ENCODE assay signal across 13 mouse cellular contexts in genomic region chr7:81476833-81477232, GRCm38 (mm10). TPM values are rescaled to one million over a fixed set of nuclear protein-coding genes. Genes with fewer than 3 reads are reported as not detected.
A peak's percentile ranks its signal among the peaks of the same experiment; 100 is the strongest.
DNase-seq lines count a peak whose midpoint lies in the region; ATAC-seq and TF ChIP-seq lines count a peak whose summit lies in the region.
"Had no signal": no experiment of that assay in that cellular context is flagged by ENCODE, and none has a peak within 500 bp of the region (broad histone marks: within the 10 kb centered on the region; RNA-seq: fewer than 3 reads in every experiment).

No protein-coding gene starts in this region.

- 7% methylated on average over 24 of the region's 24 CpGs for WGBS in heart, embryonic 11.5 days (ENCODE audit: insufficient replicate concordance)
- 8% methylated on average over 24 of the region's 24 CpGs for whole genome bisulfite sequencing in forebrain, postnatal 0 days
- 6% methylated on average over 24 of the region's 24 CpGs for WGBS in midbrain, embryonic 12.5 days

- TF ChIP-seq CTCF in forebrain, postnatal 0 days (IDR thresholded peaks at IDR 0.05; ENCODE audit: low read depth): no peak; the same call in 1 of the 2 replicates

- DNase-seq in heart, postnatal 4 days: no peak
- peak; percentile 51 for DNase-seq in ES-CJ7 (ENCODE audit: low read depth, low spot score)
- DNase-seq in forebrain, postnatal 0 days: no peak
- DNase-seq in right cerebral cortex, postnatal 10 days (ENCODE audit: low spot score in 2 of 2): no peak
- DNase-seq in urinary bladder, adult 2 months (ENCODE audit: low spot score): no peak
- DNase-seq: cerebellum, adult 11-12 months; gastrocnemius, adult 2 months; thymus, postnatal 14 days had no signal

- no peak overlapping the region for H3K27ac ChIP-seq in heart, embryonic 11.5 days (ENCODE audit: low read depth, low read length)
- no peak overlapping the region for H3K27ac ChIP-seq in forebrain, postnatal 0 days (ENCODE audit: low read depth, low read length)
- no peak overlapping the region for H3K27ac ChIP-seq in midbrain, embryonic 12.5 days (replicated peaks)
- H3K27ac ChIP-seq: gastrocnemius, adult 2 months; left cerebral cortex, adult 2 months had no signal

- peak overlapping the region; percentile 49 for H3K4me2 ChIP-seq in heart, embryonic 11.5 days
- no peak overlapping the region for H3K4me2 ChIP-seq in forebrain, postnatal 0 days (ENCODE audit: low read depth)
- H3K4me2 ChIP-seq in midbrain, embryonic 12.5 days (replicated peaks): peak overlapping the region; percentile 36

- no peaks in the 10 kb centered on the region for H3K4me1 ChIP-seq in heart, embryonic 11.5 days (ENCODE audit: control insufficient read depth, insufficient read depth, low read length)
- no peaks in the 10 kb centered on the region for H3K4me1 ChIP-seq in forebrain, postnatal 0 days (ENCODE audit: insufficient read depth)
- H3K4me1 ChIP-seq in midbrain, embryonic 12.5 days: peaks cover 12% of the 10 kb centered on the region
- H3K4me1 ChIP-seq: megakaryocyte, embryonic 14.5 days had no signal

- no peak overlapping the region for H3K9ac ChIP-seq in heart, embryonic 11.5 days (ENCODE audit: low read depth, low read length)
- no peak overlapping the region for H3K9ac ChIP-seq in forebrain, postnatal 0 days
- H3K9ac ChIP-seq in midbrain, embryonic 12.5 days (replicated peaks): no peak overlapping the region

- H3K36me3 ChIP-seq in heart, embryonic 11.5 days (ENCODE audit: control insufficient read depth, insufficient read depth, low read length): no peaks in the 10 kb centered on the region
- peaks cover 38% of the 10 kb centered on the region for H3K36me3 ChIP-seq in forebrain, postnatal 0 days (ENCODE audit: insufficient read depth)
- 0 out of 2 replicates have a peak, but pooled peaks cover 8% of the 10 kb centered on the region for H3K36me3 ChIP-seq in midbrain, embryonic 12.5 days

- peaks cover 20% of the 10 kb centered on the region for H3K27me3 ChIP-seq in heart, embryonic 11.5 days (ENCODE audit: control insufficient read depth, insufficient read depth, low read length)
- H3K27me3 ChIP-seq in forebrain, postnatal 0 days (ENCODE audit: insufficient read depth, low read length): no peaks in the 10 kb centered on the region
- H3K27me3 ChIP-seq in midbrain, embryonic 12.5 days: peaks cover 42% of the 10 kb centered on the region

- no peaks in the 10 kb centered on the region for H3K9me3 ChIP-seq in heart, embryonic 11.5 days (replicated peaks; ENCODE audit: control insufficient read depth, low read length)
- H3K9me3 ChIP-seq in forebrain, postnatal 0 days (ENCODE audit: low read length): no peaks in the 10 kb centered on the region
- no peaks in the 10 kb centered on the region for H3K9me3 ChIP-seq in midbrain, embryonic 12.5 days
- H3K9me3 ChIP-seq: megakaryocyte, embryonic 14.5 days had no signal

- H3K4me3 ChIP-seq in heart, embryonic 11.5 days (ENCODE audit: low read depth, low read length): 0 out of 2 replicates have a peak overlapping the region, but pooled peaks have one; percentile 14
- no peak overlapping the region for H3K4me3 ChIP-seq in forebrain, postnatal 0 days (ENCODE audit: low read depth, low read length)
- H3K4me3 ChIP-seq in midbrain, embryonic 12.5 days: no peak overlapping the region
- H3K4me3 ChIP-seq: gastrocnemius, adult 2 months; left cerebral cortex, adult 2 months; megakaryocyte, embryonic 14.5 days had no signal

- no peak for ATAC-seq in heart, embryonic 11.5 days (replicated peaks; ENCODE audit: insufficient number of reproducible peaks, low FRiP score, low TSS enrichment)
- ATAC-seq in forebrain, postnatal 0 days: peak; percentile 44; the same call in 1 of the 2 replicates
- peak; percentile 47; the same call in 1 of the 2 replicates for ATAC-seq in midbrain, embryonic 12.5 days (ENCODE audit: low FRiP score, low read depth)
- no peak for ATAC-seq in inflammation-experienced regulatory T-cells, adult 6 months

RNA-seq across cellular contexts. Expression of gene Ap3b2, which starts 16.9 kb away (rescaled TPM):
- 11.4 and 15.0 TPM in 2 replicates for polyA plus RNA-seq in heart, embryonic 11.5 days (2014; fragmentation: Nextera tagmentation; extraction: Ambion mirVana)
- under 1 TPM; 0.14 TPM for total RNA-seq in heart, postnatal 4 days (2021)
- total RNA-seq in forebrain, postnatal 0 days (2014; rRNA removed): 165 and 180 TPM in 2 replicates
- polyA plus RNA-seq in forebrain, postnatal 0 days (2015; fragmentation: Nextera tagmentation; extraction: Ambion mirVana): 94.9 and 107 TPM in 2 replicates
- polyA plus RNA-seq in midbrain, embryonic 12.5 days (2016; fragmentation: Nextera tagmentation; extraction: Ambion mirVana): 60.0 and 63.0 TPM in 2 replicates
- 1.4 and 2.1 TPM in 2 replicates for polyA plus RNA-seq in urinary bladder, adult 2 months (2012; rRNA removed)
- not detected for polyA plus RNA-seq in inflammation-experienced regulatory T-cells, adult 6 months (2017; shearing (Covaris generic))

RNA-seq across cellular contexts. Expression of gene BC048679, which starts 21.2 kb away (rescaled TPM):
- not detected in 2 replicates for polyA plus RNA-seq in heart, embryonic 11.5 days (2014; fragmentation: Nextera tagmentation; extraction: Ambion mirVana)
- not detected for total RNA-seq in heart, postnatal 4 days (2021)
- not detected in 2 replicates for total RNA-seq in forebrain, postnatal 0 days (2014; rRNA removed)
- not detected in 2 replicates for polyA plus RNA-seq in forebrain, postnatal 0 days (2015; fragmentation: Nextera tagmentation; extraction: Ambion mirVana)
- not detected in 2 replicates for polyA plus RNA-seq in midbrain, embryonic 12.5 days (2016; fragmentation: Nextera tagmentation; extraction: Ambion mirVana)
- polyA plus RNA-seq in urinary bladder, adult 2 months (2012; rRNA removed): not detected in 2 replicates
- polyA plus RNA-seq in inflammation-experienced regulatory T-cells, adult 6 months (2017; shearing (Covaris generic)): not detected
- total RNA-seq: left cerebral cortex, adult 2 months had no signal

RNA-seq across cellular contexts. Expression of gene Cpeb1, which starts 21.6 kb away (rescaled TPM):
- 2.9 and 3.3 TPM in 2 replicates for polyA plus RNA-seq in heart, embryonic 11.5 days (2014; fragmentation: Nextera tagmentation; extraction: Ambion mirVana)
- 1 to 10 TPM; 7.7 to 8.1 TPM for total RNA-seq in heart, postnatal 4 days (2021)
- 5.2 and 6.7 TPM in 2 replicates for total RNA-seq in forebrain, postnatal 0 days (2014; rRNA removed)
- 2.2 and 5.1 TPM in 2 replicates for polyA plus RNA-seq in forebrain, postnatal 0 days (2015; fragmentation: Nextera tagmentation; extraction: Ambion mirVana)
- polyA plus RNA-seq in midbrain, embryonic 12.5 days (2016; fragmentation: Nextera tagmentation; extraction: Ambion mirVana): 1.9 and 2.2 TPM in 2 replicates
- 52.4 and 67.9 TPM in 2 replicates for polyA plus RNA-seq in urinary bladder, adult 2 months (2012; rRNA removed)
- polyA plus RNA-seq in inflammation-experienced regulatory T-cells, adult 6 months (2017; shearing (Covaris generic)): under 1 TPM in 1 of 3 experiments, not detected in 2; 0.30 TPM

Comparison
In these comparisons a context has a peak if more than half of its experiments do, and no peak if none do; other contexts are left out.
1. ATAC-seq: peak in forebrain, postnatal 0 days (single experiment) and midbrain, embryonic 12.5 days (single experiment); none in heart, embryonic 11.5 days (single experiment) and inflammation-experienced regulatory T-cells, adult 6 months (single experiment).